Mouse (Mus musculus) ES-E14 (cell line): ENCODE measurements around the gene Zfp26.

Experiments used
- CHD2 ChIP-seq: IDR thresholded peaks from 2 replicates; pipeline ENCODE4 v1.6.1; 2014; ENCODE audit warnings: mild to moderate bottlenecking, low read depth, low read length, inconsistent platforms
- HCFC1 ChIP-seq: IDR thresholded peaks from 2 replicates; pipeline ENCODE4 v1.6.1; 2012; ENCODE audit warnings: low read length, inconsistent platforms, borderline replicate concordance; ENCODE audit not compliant: insufficient read depth
- MAFK ChIP-seq: IDR thresholded peaks from 2 replicates; pipeline ENCODE4 v1.6.1; 2014; ENCODE audit warnings: mild to moderate bottlenecking, low read depth, low read length, inconsistent platforms; ENCODE audit not compliant: insufficient read depth
- ZC3H11A ChIP-seq: IDR thresholded peaks from 2 replicates; pipeline ENCODE4 v1.6.1; 2012; ENCODE audit warnings: low read depth, mild to moderate bottlenecking, inconsistent platforms, low read length, borderline replicate concordance
- ZNF384 ChIP-seq: IDR thresholded peaks from 2 replicates; pipeline ENCODE4 v1.6.1; 2012; ENCODE audit warnings: low read depth, low read length, inconsistent platforms

DNA sequence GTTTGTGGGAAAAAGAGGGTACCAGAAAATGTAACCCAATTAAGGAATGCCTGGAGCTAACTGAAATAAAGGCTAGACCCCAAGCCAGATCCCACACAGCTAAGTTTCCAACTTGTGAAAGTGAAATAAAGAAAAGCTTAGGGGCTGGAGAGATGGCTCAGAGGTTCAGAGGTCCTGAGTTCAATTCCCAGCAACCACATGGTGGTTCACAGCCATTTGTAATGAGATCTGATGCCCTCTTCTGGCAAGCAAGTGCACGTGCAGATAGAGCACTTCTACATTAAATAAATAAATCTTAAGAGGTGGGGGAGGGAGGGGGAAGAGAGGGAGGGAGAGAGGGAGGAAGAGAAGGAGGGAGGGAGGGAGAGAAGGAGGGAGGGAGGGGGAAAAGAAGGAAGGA lies 48.5 kb downstream of the Zfp26 start:
- no peak for TF ChIP-seq ZNF384
- no peak for TF ChIP-seq HCFC1
- no peak for TF ChIP-seq CHD2
- no peak for TF ChIP-seq MAFK
- TF ChIP-seq ZC3H11A: no peak
